Mouse (Mus musculus) liver, adult 2 months (tissue): ENCODE measurements at regions not wholly inside any gene's neighbourhood (a gene's known extent, or its start where the extent isn't known, plus 50 kb on each side); places are given as distances from the start of the nearest gene placed in this dataset.

Source experiments
- DNase-seq: peaks from one replicate; pipeline ENCODE4 v3.0.0-alpha.2; 2011; ENCODE audit warnings: low read depth, low spot score; ENCODE audit errors: extremely low read depth
- H3K27ac ChIP-seq: fragments of 200-500 bp; replicated peaks from 2 replicates; pipeline ENCODE4 v1.5.1; 2012; ENCODE audit warnings: low read depth, mild to moderate bottlenecking, control low read depth, inconsistent platforms, low read length; ENCODE audit not compliant: insufficient read depth
- H3K27me3 ChIP-seq: fragments of 200-500 bp; 2 replicates; pipeline ENCODE4 v1.6.1; 2012; ENCODE audit warnings: mild to moderate bottlenecking, moderate library complexity, low read length, inconsistent platforms; ENCODE audit not compliant: control insufficient read depth, insufficient read depth
- H3K36me3 ChIP-seq: fragments of 200-500 bp; 2 replicates; pipeline ENCODE4 v1.6.1; 2012; ENCODE audit warnings: low read length, inconsistent platforms; ENCODE audit not compliant: control insufficient read depth, insufficient read depth
- H3K4me1 ChIP-seq: fragments of 200-500 bp; 2 replicates; pipeline ENCODE4 v1.6.1; 2011; ENCODE audit warnings: low read length; ENCODE audit not compliant: control insufficient read depth, insufficient read depth
- H3K4me3 ChIP-seq: fragments of 200-500 bp; 2 replicates; pipeline ENCODE4 v1.5.1; 2011; ENCODE audit warnings: low read depth, mild to moderate bottlenecking, control low read depth, low read length, moderate library complexity; ENCODE audit not compliant: insufficient read depth
- H3K79me2 ChIP-seq: fragments of 200-500 bp; 2 replicates; pipeline ENCODE4 v1.6.1; 2012; ENCODE audit warnings: inconsistent platforms, mild to moderate bottlenecking, low read length, moderate library complexity; ENCODE audit not compliant: control insufficient read depth, insufficient read depth
- H3K9ac ChIP-seq: fragments of 200-500 bp; 2 replicates; pipeline ENCODE4 v1.6.1; 2012; ENCODE audit warnings: low read depth, mild to moderate bottlenecking, control low read depth, inconsistent platforms, low read length
- CTCF ChIP-seq: fragments of 200-500 bp; IDR thresholded peaks from 2 replicates; pipeline ENCODE4 v1.5.1; 2011; ENCODE audit warnings: low read depth, low read length, control low read depth
- POLR2A ChIP-seq: fragments of 200-500 bp; IDR thresholded peaks from 2 replicates; pipeline ENCODE4 v1.6.1; 2011; ENCODE audit warnings: low read length, control low read depth; ENCODE audit not compliant: insufficient read depth; ENCODE audit errors: extremely low read depth
- WGBS: fragments of 180-500 bp; shearing (Covaris S2); methylation state at CpG from one replicate; pipeline ENCODE4 v1.1.7; 2018; 5-methylcytosine and 5-hydroxymethylcytosine counted together

DNA sequence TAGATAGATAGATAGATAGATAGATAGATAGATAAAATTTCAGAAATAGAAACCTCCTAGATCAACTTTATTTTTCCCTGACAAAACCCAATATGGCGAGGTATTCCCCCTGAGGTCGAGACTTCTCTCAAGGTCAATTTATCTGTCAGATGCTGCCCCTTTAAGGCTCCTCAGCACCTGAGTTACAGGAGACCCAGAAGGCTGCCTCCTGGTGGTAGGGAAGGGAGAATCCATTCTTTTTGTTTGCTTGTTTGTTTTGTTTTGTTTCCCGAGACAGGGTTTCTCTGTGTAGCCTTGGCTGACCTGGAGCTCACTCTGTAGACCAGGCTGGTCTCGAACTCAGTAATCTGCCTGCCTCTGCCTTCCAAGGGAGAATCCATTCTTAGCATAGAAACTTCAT lies 127.3 kb upstream of the Stac start:
- H3K4me3 ChIP-seq, result no peak overlapping the region
- TF ChIP-seq CTCF (peak; percentile 33; the same call in 1 of the 2 replicates), POLR2A (no peak)
- WGBS, result 52% methylated on average over 4 of the region's 4 CpGs

DNA sequence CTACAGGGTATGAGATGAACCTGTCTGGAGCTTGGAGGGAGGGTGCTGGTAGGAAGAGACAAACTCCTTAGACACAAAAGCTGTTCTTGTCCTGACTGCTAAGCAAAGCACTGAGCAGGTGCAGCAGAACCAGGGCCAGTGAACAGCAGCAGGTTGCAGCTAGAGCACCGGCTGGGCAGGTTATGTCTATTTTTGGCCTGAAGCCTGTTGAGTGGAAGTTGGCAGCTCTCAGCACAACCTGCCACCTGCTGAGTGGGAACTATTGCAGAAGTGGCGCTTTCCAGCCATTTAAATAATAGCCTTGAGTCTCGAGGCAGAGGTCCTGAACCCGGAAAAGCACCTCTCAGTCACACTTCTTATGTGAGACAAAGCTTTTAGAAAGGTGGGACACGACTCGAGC lies 114.8 kb upstream of the Stac start:
- no peak for DNase-seq
- H3K4me1 ChIP-seq, result peaks cover 2% of the 10 kb centered on the region
- H3K9ac ChIP-seq, result no peak overlapping the region
- H3K27me3 ChIP-seq, result no peaks in the 10 kb centered on the region
- no peak overlapping the region for H3K4me3 ChIP-seq
- WGBS, result 76% methylated on average over 6 of the region's 6 CpGs
- H3K27ac ChIP-seq, result no peak overlapping the region
- no peaks in the 10 kb centered on the region for H3K36me3 ChIP-seq
- TF ChIP-seq POLR2A (no peak), CTCF (no peak)
- no peaks in the 10 kb centered on the region for H3K79me2 ChIP-seq

More for the DNA sequence above, 127.3 kb upstream of the Stac start:
- Histone ChIP-seq H3K27me3 (no peaks in the 10 kb centered on the region), H3K36me3 (no peaks in the 10 kb centered on the region), H3K4me1 (no peaks in the 10 kb centered on the region), H3K27ac (no peak overlapping the region), H3K79me2 (no peaks in the 10 kb centered on the region), H3K9ac (no peak overlapping the region)
- peak; percentile 20 for DNase-seq

DNA sequence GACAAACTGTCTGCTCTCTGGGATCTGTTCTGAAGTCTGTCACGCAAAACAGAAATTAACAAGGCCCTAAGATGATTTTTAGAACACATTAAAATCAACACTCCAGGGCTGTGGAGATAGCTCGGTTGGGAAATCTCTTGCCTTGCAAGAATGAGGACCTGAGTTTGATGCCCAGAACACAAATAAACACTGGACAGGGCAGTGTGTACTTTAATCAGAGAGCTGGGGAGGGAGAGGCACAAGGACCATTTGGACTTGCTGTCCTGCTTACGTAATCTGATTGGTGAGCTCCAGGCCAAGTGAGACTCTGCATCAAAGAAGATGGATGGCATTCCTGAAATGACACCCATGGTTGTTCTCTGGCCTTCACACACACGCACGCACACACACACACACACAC lies 111.2 kb upstream of the Stac start:
- no peaks in the 10 kb centered on the region for H3K36me3 ChIP-seq
- TF ChIP-seq POLR2A (no peak), CTCF (no peak)
- WGBS, result 35% methylated on average over 5 of the region's 5 CpGs

DNA sequence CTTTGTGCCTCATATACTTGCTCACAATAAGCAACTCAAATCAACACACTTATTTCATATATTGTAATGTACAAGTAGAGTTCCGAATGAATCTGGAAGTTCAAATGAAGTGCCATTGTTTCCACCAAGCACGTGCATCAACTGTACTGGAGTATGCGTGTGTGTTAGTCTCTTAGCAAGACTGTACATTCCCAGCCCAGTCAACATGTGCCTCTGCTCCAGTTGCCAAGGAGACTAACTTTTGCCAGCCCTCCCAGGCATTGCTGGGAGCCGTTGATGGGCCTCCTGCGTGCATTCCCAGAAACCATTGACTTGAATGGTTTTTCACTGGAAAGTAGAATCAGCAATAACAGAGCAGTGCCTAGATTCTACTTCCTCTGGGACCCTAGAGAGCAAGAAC lies 110.7 kb upstream of the Stac start:
- H3K9ac ChIP-seq, result no peak overlapping the region
- no peak overlapping the region for H3K4me3 ChIP-seq
- H3K27ac ChIP-seq, result peak overlapping the region; percentile 42; the same call in 1 of the 2 replicates
- H3K4me1 ChIP-seq, result peaks cover 2% of the 10 kb centered on the region
- no peaks in the 10 kb centered on the region for H3K36me3 ChIP-seq
- H3K27me3 ChIP-seq, result no peaks in the 10 kb centered on the region
- no peak for TF ChIP-seq CTCF
- TF ChIP-seq POLR2A, result no peak
- no peak for DNase-seq
- WGBS, result 87% methylated on average over 5 of the region's 5 CpGs
- H3K79me2 ChIP-seq, result no peaks in the 10 kb centered on the region

More for the DNA sequence above, 111.2 kb upstream of the Stac start:
- peak overlapping the region; percentile 42; the same call in 1 of the 2 replicates for H3K27ac ChIP-seq
- no peak overlapping the region for H3K4me3 ChIP-seq
- DNase-seq, result peak; percentile 93
- no peaks in the 10 kb centered on the region for H3K27me3 ChIP-seq
- peaks cover 2% of the 10 kb centered on the region for H3K4me1 ChIP-seq
- H3K9ac ChIP-seq, result no peak overlapping the region
- no peaks in the 10 kb centered on the region for H3K79me2 ChIP-seq

DNA sequence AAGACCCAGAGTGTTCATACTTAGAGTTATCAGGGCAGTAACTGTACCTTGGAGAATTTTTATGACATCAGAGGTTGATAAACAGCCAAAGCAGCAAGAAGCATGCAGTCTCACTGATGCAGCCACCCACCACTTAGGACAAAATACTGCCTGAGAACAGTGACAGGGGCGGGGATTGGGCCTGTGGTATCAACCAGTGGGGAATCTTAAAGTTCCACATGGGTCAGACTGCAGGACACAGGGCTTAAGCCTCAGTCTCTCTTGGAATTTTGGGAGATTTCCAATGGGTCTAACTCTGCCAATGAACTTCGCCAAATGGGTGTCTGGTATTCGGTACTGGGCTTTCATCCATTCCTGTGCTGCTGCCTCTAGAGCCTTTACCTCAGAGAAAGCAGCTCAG lies 88.8 kb upstream of the Stac start:
- Histone ChIP-seq H3K79me2 (no peaks in the 10 kb centered on the region), H3K36me3 (no peaks in the 10 kb centered on the region), H3K4me1 (no peaks in the 10 kb centered on the region), H3K9ac (no peak overlapping the region), H3K27me3 (no peaks in the 10 kb centered on the region), H3K27ac (no peak overlapping the region), H3K4me3 (no peak overlapping the region)
- no peak for TF ChIP-seq CTCF
- no peak for TF ChIP-seq POLR2A
- DNase-seq, result no peak
- 83% methylated on average over 3 of the region's 3 CpGs for WGBS

DNA sequence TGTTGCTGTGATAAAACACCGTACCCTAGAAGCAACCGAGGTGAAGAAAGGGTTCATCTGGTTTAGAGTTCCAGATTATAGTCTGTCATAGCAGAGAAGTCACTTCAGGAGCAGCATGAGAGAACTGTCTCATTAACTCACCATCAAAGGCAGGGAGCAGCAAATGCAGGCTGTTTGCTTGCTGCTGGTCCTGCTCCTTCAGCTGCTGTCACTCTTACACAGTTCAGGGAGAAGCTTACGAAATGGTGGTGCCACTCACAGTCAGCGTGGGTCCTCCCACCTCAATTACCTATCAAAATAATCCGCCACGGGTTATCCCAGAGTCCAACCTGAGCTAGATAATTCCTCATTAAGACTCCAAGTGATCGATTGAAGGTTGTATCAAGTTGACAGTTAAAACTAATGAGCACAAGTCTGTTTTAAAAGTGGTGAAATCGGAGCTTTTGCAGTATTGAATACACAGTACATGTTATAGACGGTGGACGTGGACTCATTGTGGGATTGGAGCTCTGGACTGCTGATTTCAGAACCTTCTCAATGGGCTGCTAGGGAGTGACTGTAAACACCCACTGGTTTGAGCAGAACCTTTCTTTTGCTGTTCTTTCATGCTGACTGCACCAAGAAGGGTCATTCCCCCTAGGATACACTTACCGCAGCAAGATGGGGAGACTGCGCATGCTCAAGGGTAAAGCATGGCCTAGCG lies 87.4 kb upstream of the Stac start:
- Histone ChIP-seq H3K4me3 (no peak overlapping the region), H3K27ac (no peak overlapping the region), H3K4me1 (no peaks in the 10 kb centered on the region), H3K9ac (no peak overlapping the region), H3K79me2 (no peaks in the 10 kb centered on the region), H3K27me3 (no peaks in the 10 kb centered on the region), H3K36me3 (no peaks in the 10 kb centered on the region)
- TF ChIP-seq CTCF, result no peak
- TF ChIP-seq POLR2A, result no peak
- WGBS, result 85% methylated on average over 13 of the region's 13 CpGs
- no peak for DNase-seq
